Mouse (Mus musculus): ENCODE measurements around the gene Gm10719.
A peak's percentile ranks its signal among the peaks of the same experiment; 100 is the strongest.
"Not testable (repeated sequence)": the region's sequence is repeated elsewhere in the genome, so short reads cannot be mapped to it uniquely, and the experiment has no call there.

The Gm10719 gene

GRCm38 (mm10) chr9:3025653-3026052 is 8.4 kb downstream of the Gm10719 start:
- DNase-seq, result peak; percentile 29 to 68

- not testable (repeated sequence) for DNase-seq
Measured at GRCm38 (mm10) chr9:3026136-3026535, 8.9 kb downstream of the Gm10719 start.

GRCm38 (mm10) chr9:3026741-3027140 is 9.5 kb downstream of the Gm10719 start:
- not testable (repeated sequence) for DNase-seq

GRCm38 (mm10) chr9:3027200-3027599 is 10.0 kb downstream of the Gm10719 start:
- DNase-seq, result not testable (repeated sequence)

- peak; percentile 1 to 8 for DNase-seq
Measured at GRCm38 (mm10) chr9:3029276-3030000, 12.2 kb downstream of the Gm10719 start.

GRCm38 (mm10) chr9:3030677-3031318 is 13.6 kb downstream of the Gm10719 start:
- DNase-seq, result peak in 1 of 2 experiments; percentile 2

- DNase-seq, result not testable (repeated sequence)
Measured at GRCm38 (mm10) chr9:3034299-3034698, 17.1 kb downstream of the Gm10719 start, which contains the start of gene Gm17535. Gene Gm17535, plus strand, starts transcription at chr9:3034599.

- DNase-seq, result not testable (repeated sequence)
Measured at GRCm38 (mm10) chr9:3036577-3036976, 19.4 kb downstream of the Gm10719 start, which contains the start of gene Gm10715. Gene Gm10715, plus strand, starts transcription at chr9:3036877.

GRCm38 (mm10) chr9:3038161-3038560 is 21.0 kb downstream of the Gm10719 start:
- not testable (repeated sequence) for DNase-seq

Measured in cerebellum, postnatal 10 days (tissue).